Mouse (Mus musculus): ENCODE results near the gene Akt1s1. TPM values are rescaled to one million over a fixed set of nuclear protein-coding genes. Genes with fewer than 3 reads are reported as not detected.

Gene Akt1s1
- polyA plus RNA-seq, 1 experiment from 2014 or later, result 45.3 TPM

GRCm38 (mm10) chr7:44886964-44887363 is 38.2 kb downstream of the Akt1s1 start:
- Histone ChIP-seq H3K9me3 (replicated peaks) (no peaks in the 10 kb centered on the region), H3K4me1 (peaks cover 46% of the 10 kb centered on the region), H3K27ac (no peak overlapping the region), H3K4me3 (no peak overlapping the region), H3K9ac (no peak overlapping the region), H3K4me2 (no peak overlapping the region), H3K27me3 (replicated peaks) (no peaks in the 10 kb centered on the region), H3K36me3 (peaks cover 77% of the 10 kb centered on the region)
- 71% methylated on average over 7 of the region's 7 CpGs for WGBS (ENCODE audit: insufficient replicate concordance)
- no peak for ATAC-seq

GRCm38 (mm10) chr7:44888256-44889105 is 39.7 kb downstream of the Akt1s1 start:
- WGBS (ENCODE audit: insufficient replicate concordance), result 73% methylated on average over 13 of the region's 13 CpGs
- Histone ChIP-seq H3K36me3 (peaks cover 62% of the 10 kb centered on the region), H3K9ac (no peak overlapping the region), H3K4me2 (no peak overlapping the region), H3K4me3 (no peak overlapping the region), H3K4me1 (peaks cover 52% of the 10 kb centered on the region), H3K27ac (no peak overlapping the region; the same call in 1 of the 2 replicates), H3K9me3 (replicated peaks) (no peaks in the 10 kb centered on the region), H3K27me3 (replicated peaks) (no peaks in the 10 kb centered on the region)
- ATAC-seq, result no peak

- Histone ChIP-seq H3K4me1 (peaks cover 55% of the 10 kb centered on the region), H3K4me2 (peak overlapping the region; percentile 82), H3K36me3 (peaks cover 48% of the 10 kb centered on the region), H3K9ac (0 out of 2 replicates have a peak overlapping the region, but pooled peaks have one; percentile 88), H3K27me3 (replicated peaks) (no peaks in the 10 kb centered on the region), H3K4me3 (peak overlapping the region; percentile 79; the same call in 1 of the 2 replicates), H3K27ac (no peak overlapping the region), H3K9me3 (replicated peaks) (no peaks in the 10 kb centered on the region)
- no peak for ATAC-seq
- 78% methylated on average over 7 of the region's 7 CpGs for WGBS (ENCODE audit: insufficient replicate concordance)
Observed at GRCm38 (mm10) chr7:44890180-44890579, 41.4 kb downstream of the Akt1s1 start.

DNA sequence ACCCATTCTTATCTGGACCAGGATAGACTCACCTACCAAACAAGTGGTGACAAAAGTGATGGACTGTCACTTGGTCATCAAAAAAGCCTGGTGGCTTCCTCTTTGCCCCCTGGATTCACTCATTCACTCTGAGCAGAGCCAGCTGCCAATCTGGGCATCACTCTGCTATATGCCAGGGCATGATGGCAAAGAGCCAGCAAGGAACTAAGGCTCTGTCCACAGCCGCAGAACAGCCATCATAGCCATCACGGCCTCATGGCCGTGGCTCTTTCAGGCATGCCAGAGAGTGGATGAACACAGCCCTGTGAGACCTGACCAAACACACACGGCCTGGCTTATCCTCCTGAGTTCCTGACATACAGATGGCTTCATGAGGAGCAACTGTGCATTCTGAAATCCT is 41.9 kb downstream of the Akt1s1 start:
- H3K36me3 ChIP-seq, result peaks cover 42% of the 10 kb centered on the region
- no peaks in the 10 kb centered on the region for H3K27me3 ChIP-seq (replicated peaks)
- peak overlapping the region; percentile 82 for H3K4me2 ChIP-seq
- no peak overlapping the region for H3K27ac ChIP-seq
- H3K4me3 ChIP-seq, result peak overlapping the region; percentile 79
- no peaks in the 10 kb centered on the region for H3K9me3 ChIP-seq (replicated peaks)
- peaks cover 61% of the 10 kb centered on the region for H3K4me1 ChIP-seq
- ATAC-seq, result no peak
- WGBS (ENCODE audit: insufficient replicate concordance), result 77% methylated on average over 4 of the region's 4 CpGs
- peak overlapping the region; percentile 88; the same call in 1 of the 2 replicates for H3K9ac ChIP-seq

GRCm38 (mm10) chr7:44891611-44892010 is 42.8 kb downstream of the Akt1s1 start:
- peak overlapping the region; percentile 82 for H3K4me2 ChIP-seq
- H3K27me3 ChIP-seq (replicated peaks), result no peaks in the 10 kb centered on the region
- 0 out of 2 replicates have a peak, but pooled peaks have one; percentile 25 for ATAC-seq
- H3K4me1 ChIP-seq, result peaks cover 69% of the 10 kb centered on the region
- peak overlapping the region; percentile 92 for H3K27ac ChIP-seq
- peak overlapping the region; percentile 79 for H3K4me3 ChIP-seq
- H3K9me3 ChIP-seq (replicated peaks), result no peaks in the 10 kb centered on the region
- peak overlapping the region; percentile 88 for H3K9ac ChIP-seq
- H3K36me3 ChIP-seq, result peaks cover 37% of the 10 kb centered on the region
- WGBS (ENCODE audit: insufficient replicate concordance), result 12% methylated on average over 6 of the region's 6 CpGs

DNA sequence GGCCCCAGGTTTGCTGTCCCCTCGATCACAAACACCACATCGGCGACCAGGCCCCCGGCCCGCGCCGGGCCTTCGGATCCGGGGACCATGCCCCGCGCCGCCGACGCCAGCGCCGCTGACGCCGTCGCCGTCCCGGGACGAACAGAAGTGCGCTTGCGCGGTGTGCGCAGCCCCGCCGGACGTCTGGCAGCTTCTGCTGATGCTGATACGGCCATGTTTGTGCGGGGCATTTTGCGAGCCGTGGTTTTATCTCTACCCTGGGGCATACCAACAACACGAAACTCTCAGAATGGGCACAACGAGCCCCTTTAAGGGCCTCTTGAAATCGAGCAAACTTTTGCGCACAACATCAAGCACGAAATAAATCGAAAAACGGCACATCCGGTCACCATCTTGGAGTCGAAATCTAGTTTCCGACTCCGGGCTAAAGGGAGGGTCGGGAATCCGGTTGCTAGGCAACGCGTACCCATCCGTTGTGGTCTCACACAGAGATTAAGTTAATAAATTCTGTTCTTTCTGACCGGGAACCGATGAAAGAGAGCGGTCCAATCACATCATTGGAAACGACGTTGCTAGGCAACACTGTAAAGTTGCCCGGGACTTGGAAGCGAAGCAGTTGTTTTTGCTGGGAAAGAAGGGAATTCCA is 43.6 kb downstream of the Akt1s1 start, which contains the start of gene Med25:
TSS of gene Med25 (minus strand) at position 437 of the 646 bp plus-strand sequence.
- peak within 1 kb of the TSS; percentile 79 for H3K4me3 ChIP-seq
- ATAC-seq, result peak; percentile 77
- peak within 1 kb of the TSS; percentile 88 for H3K9ac ChIP-seq
- H3K27ac ChIP-seq, result peak within 1 kb of the TSS; percentile 92
- WGBS (ENCODE audit: insufficient replicate concordance), result under 1% methylated on average over 56 of the region's 56 CpGs
- H3K4me1 ChIP-seq, result peaks cover 71% of the 10 kb centered on the region
- peaks cover 29% of the 10 kb centered on the region for H3K36me3 ChIP-seq
- no peaks in the 10 kb centered on the region for H3K9me3 ChIP-seq (replicated peaks)
- peak within 1 kb of the TSS; percentile 82 for H3K4me2 ChIP-seq
- no peaks in the 10 kb centered on the region for H3K27me3 ChIP-seq (replicated peaks)

- H3K27me3 ChIP-seq (replicated peaks), result no peaks in the 10 kb centered on the region
- no peak for ATAC-seq
- peaks cover 23% of the 10 kb centered on the region for H3K36me3 ChIP-seq
- peak overlapping the region; percentile 79 for H3K4me3 ChIP-seq
- peak overlapping the region; percentile 5; the same call in 1 of the 2 replicates for H3K9ac ChIP-seq
- H3K4me1 ChIP-seq, result peaks cover 72% of the 10 kb centered on the region
- H3K27ac ChIP-seq, result peak overlapping the region; percentile 62
- no peaks in the 10 kb centered on the region for H3K9me3 ChIP-seq (replicated peaks)
- 38% methylated on average over 8 of the region's 8 CpGs for WGBS (ENCODE audit: insufficient replicate concordance)
- H3K4me2 ChIP-seq, result peak overlapping the region; percentile 82
Observed at GRCm38 (mm10) chr7:44893197-44893596, 44.4 kb downstream of the Akt1s1 start.

- Histone ChIP-seq H3K9ac (no peak overlapping the region), H3K27me3 (replicated peaks) (no peaks in the 10 kb centered on the region), H3K4me1 (peaks cover 72% of the 10 kb centered on the region), H3K36me3 (peaks cover 21% of the 10 kb centered on the region), H3K4me3 (no peak overlapping the region), H3K9me3 (replicated peaks) (no peaks in the 10 kb centered on the region), H3K27ac (no peak overlapping the region), H3K4me2 (no peak overlapping the region)
- ATAC-seq, result no peak
- WGBS (ENCODE audit: insufficient replicate concordance), result 75% methylated on average over 3 of the region's 3 CpGs
Observed at GRCm38 (mm10) chr7:44894175-44894574, 45.4 kb downstream of the Akt1s1 start.

DNA sequence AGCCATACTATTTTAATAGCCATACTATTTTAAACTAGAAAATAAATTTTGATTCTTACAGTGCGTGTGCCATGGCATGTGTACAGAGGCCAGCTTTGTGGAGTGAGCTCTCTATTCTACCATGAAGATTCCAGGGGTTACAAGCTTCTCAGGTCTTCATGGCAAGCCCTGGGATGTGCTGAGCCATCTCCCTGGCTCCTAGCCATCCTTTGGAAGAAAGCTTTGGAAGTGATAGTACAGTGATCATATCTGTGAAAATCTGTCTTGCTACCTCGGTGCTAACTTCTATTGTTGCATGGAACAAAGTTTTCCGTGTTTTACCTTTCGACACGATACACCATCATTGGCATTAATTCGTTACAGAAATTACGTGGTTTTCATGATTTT is 46.4 kb downstream of the Akt1s1 start:
- Histone ChIP-seq H3K4me3 (peak overlapping the region; percentile 60), H3K4me2 (peak overlapping the region; percentile 80), H3K9ac (no peak overlapping the region), H3K9me3 (replicated peaks) (no peaks in the 10 kb centered on the region), H3K4me1 (peaks cover 74% of the 10 kb centered on the region), H3K27ac (peak overlapping the region; percentile 58; the same call in 1 of the 2 replicates), H3K27me3 (replicated peaks) (no peaks in the 10 kb centered on the region), H3K36me3 (peaks cover 25% of the 10 kb centered on the region)
- ATAC-seq, result no peak
- 74% methylated on average over 7 of the region's 7 CpGs for WGBS (ENCODE audit: insufficient replicate concordance)

DNA sequence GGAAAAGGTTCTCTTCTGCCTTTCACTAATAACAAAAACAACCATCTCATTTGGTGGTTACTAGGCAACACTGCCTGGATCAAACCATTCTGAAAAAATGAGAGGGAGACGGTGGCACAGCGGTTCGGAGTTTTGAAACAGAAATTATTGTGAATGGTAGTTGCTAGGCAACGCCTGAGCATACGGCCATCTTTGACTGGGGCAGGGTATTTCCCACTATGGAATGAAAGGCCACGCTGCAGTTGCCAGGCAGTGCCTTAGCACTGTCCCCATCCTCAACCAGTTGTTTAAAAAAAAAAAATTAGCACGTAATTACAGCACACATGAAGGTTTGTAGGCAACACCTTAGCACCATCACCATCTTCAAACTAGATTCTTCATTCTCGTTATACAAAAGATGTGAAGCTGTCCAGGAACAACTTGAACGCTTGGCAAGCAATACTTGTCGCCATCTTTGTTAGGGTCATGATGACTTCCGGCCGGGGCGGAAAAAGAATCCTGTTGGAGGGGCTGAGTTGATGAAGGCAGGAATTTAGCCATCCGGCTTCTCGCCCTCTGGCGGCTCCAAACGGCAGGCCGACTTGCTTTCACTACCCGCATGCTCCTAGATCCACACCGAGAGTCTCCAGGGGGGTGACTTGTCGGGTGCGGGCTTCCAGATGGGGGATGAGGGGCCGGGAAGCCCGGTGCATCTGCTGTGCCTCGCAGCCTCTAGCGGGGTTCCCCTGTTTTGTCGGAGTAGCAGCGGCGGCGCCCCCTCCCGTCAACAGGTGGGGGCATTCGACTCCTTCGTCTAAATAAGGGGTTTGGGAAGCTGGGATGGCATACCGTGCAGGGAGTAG is 47.0 kb downstream of the Akt1s1 start, which contains the start of gene Fuz:
TSS of gene Fuz (plus strand) at position 487 of the 842 bp plus-strand sequence.
- peak within 1 kb of the TSS; percentile 60 for H3K4me3 ChIP-seq
- peak within 1 kb of the TSS; percentile 64 for H3K9ac ChIP-seq
- H3K4me2 ChIP-seq, result peak within 1 kb of the TSS; percentile 80
- 3% methylated on average over 34 of the region's 34 CpGs for WGBS (ENCODE audit: insufficient replicate concordance)
- peaks cover 74% of the 10 kb centered on the region for H3K4me1 ChIP-seq
- no peaks in the 10 kb centered on the region for H3K27me3 ChIP-seq (replicated peaks)
- peak within 1 kb of the TSS; percentile 58 for H3K27ac ChIP-seq
- H3K36me3 ChIP-seq, result peaks cover 25% of the 10 kb centered on the region
- peak; percentile 34; the same call in 1 of the 2 replicates for ATAC-seq
- H3K9me3 ChIP-seq (replicated peaks), result no peaks in the 10 kb centered on the region

GRCm38 (mm10) chr7:44896499-44896898 is 47.7 kb downstream of the Akt1s1 start:
- H3K27ac ChIP-seq, result peak overlapping the region; percentile 58
- peak overlapping the region; percentile 60 for H3K4me3 ChIP-seq
- peaks cover 74% of the 10 kb centered on the region for H3K4me1 ChIP-seq
- no peaks in the 10 kb centered on the region for H3K9me3 ChIP-seq (replicated peaks)
- WGBS (ENCODE audit: insufficient replicate concordance), result 50% methylated on average over 10 of the region's 10 CpGs
- H3K36me3 ChIP-seq, result peaks cover 31% of the 10 kb centered on the region
- H3K9ac ChIP-seq, result peak overlapping the region; percentile 64
- H3K4me2 ChIP-seq, result peak overlapping the region; percentile 80
- ATAC-seq, result no peak
- H3K27me3 ChIP-seq (replicated peaks), result no peaks in the 10 kb centered on the region

All from liver, embryonic 12.5 days (tissue).